Mouse (Mus musculus) liver, embryonic 14.5 days (tissue): ENCODE measurements around the gene Ephb1.

ENCODE experiments used
- CTCF ChIP-seq: IDR thresholded peaks from 2 replicates; pipeline ENCODE4 v1.5.1; 2016; ENCODE audit warnings: antibody characterized with exemption, low read depth, control low read depth
- EP300 ChIP-seq: IDR thresholded peaks from 2 replicates; pipeline ENCODE4 v1.6.1; 2016; ENCODE audit warnings: antibody characterized with exemption, low read depth

- no peak for TF ChIP-seq CTCF
- no peak for TF ChIP-seq EP300
Observed at GRCm38 (mm10) chr9:102345047-102345446, 9.4 kb downstream of the Ephb1 start.
